Mouse (Mus musculus): ENCODE measurements around the gene Mylpf. TPM values are rescaled to one million over a fixed set of nuclear protein-coding genes. Genes with fewer than 3 reads are reported as not detected.
"Not testable (repeated sequence)": the region's sequence is repeated elsewhere in the genome, so short reads cannot be mapped to it uniquely, and the experiment has no call there.

Gene Mylpf
- polyA plus RNA-seq, 1 experiment = 2.1 TPM

- DNase-seq (ENCODE audit: low spot score) = no peak
Observed at GRCm38 (mm10) chr7:127225147-127225995, 16.7 kb downstream of the Mylpf start.

GRCm38 (mm10) chr7:127228615-127229303 lies 20.1 kb downstream of the Mylpf start:
- no peak for DNase-seq (ENCODE audit: low spot score)

GRCm38 (mm10) chr7:127231376-127231775 lies 22.7 kb downstream of the Mylpf start:
- DNase-seq (ENCODE audit: low spot score) = no peak

DNA sequence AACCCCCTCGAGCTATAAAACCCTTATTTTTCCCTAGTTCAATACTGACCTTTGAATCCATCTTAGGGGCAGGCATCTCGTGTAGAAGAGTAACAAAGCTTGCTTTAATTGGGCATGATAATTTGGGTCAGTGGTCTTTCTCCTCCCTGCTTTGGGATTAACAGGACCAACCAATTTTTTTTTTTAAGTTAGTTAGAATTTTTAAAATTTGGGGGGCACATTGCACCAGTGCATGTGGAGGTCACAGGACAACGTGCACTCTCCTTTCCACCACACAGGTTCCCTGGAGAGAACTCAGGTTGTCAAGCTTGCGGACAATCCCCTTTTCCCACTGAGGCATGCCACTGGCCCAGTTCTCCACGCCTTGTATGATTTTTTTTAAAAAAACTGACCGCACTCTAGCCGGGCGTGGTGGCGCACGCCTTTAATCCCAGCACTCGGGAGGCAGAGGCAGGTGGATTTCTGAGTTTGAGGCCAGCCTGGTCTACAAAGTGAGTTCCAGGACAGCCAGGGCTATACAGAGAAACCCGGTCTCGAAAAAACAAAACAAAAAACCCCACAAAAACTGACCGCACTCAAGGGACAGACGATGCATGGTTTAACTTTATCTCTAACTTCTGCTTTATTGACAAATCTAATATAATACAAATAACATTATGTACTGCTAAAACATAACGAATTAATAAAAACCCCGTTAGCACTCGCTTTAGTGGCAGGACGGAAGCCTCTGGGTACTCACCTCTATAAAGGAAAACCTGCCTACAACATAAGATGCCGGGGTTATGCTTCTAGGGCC lies 23.3 kb downstream of the Mylpf start:
- no peak for DNase-seq (ENCODE audit: low spot score)

- peak; percentile 82 for DNase-seq (ENCODE audit: low spot score)
Observed at GRCm38 (mm10) chr7:127232622-127233367, 24.1 kb downstream of the Mylpf start, which contains the start of the genes Zfp553 and Sept1. Gene Zfp553, plus strand, starts transcription at chr7:127233061. Gene Sept1, minus strand, starts transcription at chr7:127233130.

GRCm38 (mm10) chr7:127233368-127233749 lies 24.7 kb downstream of the Mylpf start:
- no peak for DNase-seq (ENCODE audit: low spot score)

- no peak for DNase-seq (ENCODE audit: low spot score)
Observed at GRCm38 (mm10) chr7:127233765-127234164, 25.1 kb downstream of the Mylpf start.

- DNase-seq (ENCODE audit: low spot score) = no peak
Observed at GRCm38 (mm10) chr7:127234777-127235176, 26.1 kb downstream of the Mylpf start.

GRCm38 (mm10) chr7:127243361-127243867 lies 34.7 kb downstream of the Mylpf start:
- no peak for DNase-seq (ENCODE audit: low spot score)

- peak; percentile 88 for DNase-seq (ENCODE audit: low spot score)
Observed at GRCm38 (mm10) chr7:127243870-127244657, 35.4 kb downstream of the Mylpf start, which contains the start of gene Zfp771. Gene Zfp771, plus strand, starts transcription at chr7:127244274.

DNA sequence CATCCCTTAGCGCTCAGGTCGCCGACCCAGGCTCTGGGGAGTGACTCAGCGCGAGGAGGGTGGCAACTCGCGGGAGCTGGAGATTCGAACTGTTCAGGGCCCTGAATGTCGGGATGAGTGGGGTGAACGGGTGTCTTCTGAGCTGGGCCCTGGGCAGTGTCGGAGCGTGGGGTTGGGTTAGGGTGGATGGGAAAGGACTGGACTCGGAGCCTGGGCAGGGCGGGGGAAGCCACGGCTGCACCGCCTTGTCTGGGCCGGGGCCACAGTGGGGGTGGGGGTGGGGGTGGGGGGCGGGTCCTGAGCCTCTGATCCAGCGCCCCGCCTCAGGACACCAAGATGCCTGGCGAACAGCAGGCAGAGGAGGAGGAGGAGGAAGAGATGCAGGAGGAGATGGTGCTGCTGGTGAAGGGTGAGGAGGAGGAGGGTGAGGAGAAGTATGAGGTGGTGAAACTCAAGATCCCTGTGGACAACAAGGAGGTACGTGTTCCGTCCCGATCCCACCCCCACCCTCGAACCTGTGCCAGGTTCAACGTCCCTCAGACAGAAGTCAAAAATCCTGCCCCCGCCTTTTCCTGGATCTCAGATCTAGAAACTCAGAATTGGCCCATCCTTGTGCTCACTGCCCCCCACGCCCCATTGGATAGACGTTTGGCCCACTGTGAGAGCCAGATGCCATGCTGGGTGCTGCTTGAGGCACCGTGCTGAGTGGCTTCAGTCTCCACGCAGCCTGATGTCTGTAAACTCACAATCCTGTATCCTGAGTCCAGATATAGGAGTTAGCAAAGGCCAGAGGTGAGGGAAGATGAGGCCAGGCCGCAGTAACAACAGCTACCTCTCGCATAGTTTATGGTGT lies 36.2 kb downstream of the Mylpf start:
- DNase-seq (ENCODE audit: low spot score) = no peak

- not testable (repeated sequence) for DNase-seq (ENCODE audit: low spot score)
Observed at GRCm38 (mm10) chr7:127250511-127250910, 41.8 kb downstream of the Mylpf start.

DNA sequence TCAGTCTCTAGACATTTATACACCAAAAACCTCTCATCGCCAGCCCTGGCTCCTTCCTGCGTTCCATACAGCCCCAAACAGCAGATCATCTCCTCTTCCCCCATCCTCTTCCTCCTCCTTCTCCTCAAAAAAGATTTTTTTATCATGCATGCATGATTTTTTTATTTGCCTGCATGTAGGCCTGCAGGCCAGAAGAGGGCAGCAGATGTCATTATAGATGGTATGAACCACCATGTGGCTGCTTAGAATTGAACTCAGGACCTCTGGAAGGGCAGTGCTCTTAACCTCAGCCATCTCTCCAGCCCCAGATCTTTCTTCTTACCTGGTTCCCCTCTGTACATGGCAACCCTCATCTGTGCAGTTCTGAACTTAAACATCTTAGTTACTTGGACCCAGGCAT lies 43.7 kb downstream of the Mylpf start:
- no peak for DNase-seq (ENCODE audit: low spot score)

GRCm38 (mm10) chr7:127253341-127253740 lies 44.7 kb downstream of the Mylpf start:
- DNase-seq (ENCODE audit: low spot score) = no peak

DNA sequence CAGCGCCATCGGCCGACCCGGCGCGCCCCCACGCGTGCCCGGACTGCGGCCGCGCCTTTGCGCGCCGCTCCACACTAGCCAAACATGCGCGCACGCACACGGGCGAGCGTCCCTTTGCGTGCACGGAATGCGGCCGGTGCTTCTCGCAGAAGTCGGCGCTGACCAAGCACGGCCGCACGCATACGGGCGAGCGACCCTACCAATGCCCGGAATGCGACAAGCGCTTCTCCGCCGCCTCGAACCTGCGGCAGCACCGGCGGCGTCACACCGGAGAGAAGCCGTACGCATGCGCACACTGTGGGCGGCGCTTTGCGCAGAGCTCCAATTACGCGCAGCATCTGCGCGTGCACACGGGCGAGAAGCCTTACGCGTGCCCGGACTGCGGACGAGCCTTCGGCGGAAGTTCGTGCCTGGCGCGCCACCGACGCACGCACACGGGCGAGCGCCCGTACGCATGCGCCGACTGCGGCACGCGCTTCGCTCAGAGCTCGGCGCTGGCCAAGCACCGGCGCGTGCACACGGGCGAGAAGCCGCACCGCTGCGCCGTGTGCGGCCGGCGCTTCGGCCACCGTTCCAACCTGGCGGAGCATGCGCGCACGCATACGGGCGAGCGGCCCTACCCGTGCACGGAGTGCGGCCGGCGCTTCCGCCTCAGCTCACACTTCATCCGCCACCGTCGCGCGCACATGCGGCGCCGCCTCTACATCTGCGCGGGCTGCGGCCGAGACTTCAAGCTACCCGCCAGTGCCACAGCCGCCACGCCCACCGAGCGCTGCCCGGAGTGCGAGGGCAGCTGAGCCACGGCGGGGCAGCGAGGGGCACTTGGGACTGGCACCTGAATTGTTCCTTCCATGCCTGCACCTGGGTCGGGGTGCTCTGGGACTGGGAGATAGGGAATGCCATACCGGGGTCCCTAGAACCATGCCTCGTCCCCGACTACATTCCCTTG lies 45.4 kb downstream of the Mylpf start:
- peak; percentile 87 for DNase-seq (ENCODE audit: low spot score)

- no peak for DNase-seq (ENCODE audit: low spot score)
Observed at GRCm38 (mm10) chr7:127255008-127255407, 46.3 kb downstream of the Mylpf start.

- no peak for DNase-seq (ENCODE audit: low spot score)
Observed at GRCm38 (mm10) chr7:127255965-127256364, 47.3 kb downstream of the Mylpf start.

GRCm38 (mm10) chr7:127256518-127256917 lies 47.8 kb downstream of the Mylpf start:
- no peak for DNase-seq (ENCODE audit: low spot score)

All from urinary bladder, adult 2 months (tissue).